Mouse (Mus musculus) MEL (cell line): ENCODE measurements at regions not wholly inside any gene's neighbourhood (a gene's known extent, or its start where the extent isn't known, plus 50 kb on each side); places are given as distances from the start of the nearest gene placed in this dataset.

Experiments
- CHD2 ChIP-seq: IDR thresholded peaks from 2 replicates; pipeline ENCODE4 v1.6.1; 2011; ENCODE audit warnings: low read length, improper control_type of control experiment
- CTCF ChIP-seq, 3 experiments: IDR thresholded peaks in 2 of 3; conservative IDR thresholded peaks in 1 of 3; 2 replicates each; pipeline ENCODE4 v1.5.1; 2011 to 2012; ENCODE audit warnings: low read length in 3 of 3, low read depth in 2 of 3, mild to moderate bottlenecking in 2 of 3, improper control_type of control experiment in 1 of 3, inconsistent platforms in 1 of 3, mixed read lengths in 1 of 3, moderate library complexity in 1 of 3; ENCODE audit not compliant: control insufficient read depth in 1 of 3, insufficient read depth in 1 of 3, poor library complexity in 1 of 3, severe bottlenecking in 1 of 3
- EP300 ChIP-seq, 2 experiments: IDR thresholded peaks; 2 replicates each; pipeline ENCODE4 v1.6.1; 2011; ENCODE audit warnings: improper control_type of control experiment in 2 of 2, low read length in 2 of 2, low read depth in 1 of 2, mild to moderate bottlenecking in 1 of 2
- GABPA ChIP-seq: IDR thresholded peaks from 2 replicates; pipeline ENCODE4 v1.6.1; 2012; ENCODE audit warnings: low read depth, mild to moderate bottlenecking, inconsistent platforms, low read length, improper control_type of control experiment, moderate library complexity
- MAX ChIP-seq: IDR thresholded peaks from 2 replicates; pipeline ENCODE4 v1.6.1; 2011; ENCODE audit warnings: low read length, improper control_type of control experiment
- POLR2A ChIP-seq, 2 experiments: IDR thresholded peaks; 2 replicates each; pipeline ENCODE4 v1.6.1; 2011 to 2012; ENCODE audit warnings: low read length in 2 of 2, mild to moderate bottlenecking in 2 of 2, control low read depth in 1 of 2, improper control_type of control experiment in 1 of 2, low read depth in 1 of 2, moderate library complexity in 1 of 2; ENCODE audit not compliant: control insufficient read depth in 1 of 2, insufficient read depth in 1 of 2, poor library complexity in 1 of 2
- RAD21 ChIP-seq: IDR thresholded peaks from 2 replicates; pipeline ENCODE4 v1.6.1; 2011; ENCODE audit warnings: mild to moderate bottlenecking, low read depth, low read length, improper control_type of control experiment
- SIN3A ChIP-seq: IDR thresholded peaks from 2 replicates; pipeline ENCODE4 v1.6.1; 2012; ENCODE audit warnings: low read length, improper control_type of control experiment, inconsistent platforms

DNA sequence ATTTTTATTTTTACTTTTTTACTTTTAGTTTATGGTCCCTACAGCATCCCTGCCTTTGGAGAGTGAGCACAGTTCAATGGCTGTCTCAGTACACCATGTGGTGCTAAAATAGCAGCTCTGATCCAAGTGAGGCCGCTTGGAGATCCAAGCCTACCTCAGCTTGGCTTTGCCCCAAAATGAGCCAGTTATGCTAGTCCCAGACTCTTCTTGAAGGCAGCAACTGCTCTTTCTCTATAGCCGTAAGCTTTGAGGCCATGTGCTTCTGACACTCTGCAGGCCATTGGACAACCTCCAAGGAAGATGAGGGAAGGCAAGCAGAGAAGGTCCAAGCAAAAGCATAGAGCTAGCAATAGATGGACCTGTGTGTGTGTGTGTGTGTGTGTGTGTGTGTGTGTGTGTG is 98.0 kb upstream of the Gm9747 start:
- TF ChIP-seq CTCF (IDR thresholded peaks at IDR 0.05 in 2 of 3, conservative IDR thresholded peaks at IDR 0.05 in 1 of 3; ENCODE audit: control insufficient read depth in 1 of 3, insufficient read depth in 1 of 3, low read depth in 2 of 3, low read length in 3 of 3, poor library complexity in 1 of 3, severe bottlenecking in 1 of 3) = no peak
- TF ChIP-seq GABPA = no peak
- no peak for TF ChIP-seq CHD2
- TF ChIP-seq EP300 (IDR thresholded peaks at IDR 0.05; ENCODE audit: low read depth in 1 of 2, low read length in 2 of 2) = no peak
- no peak for TF ChIP-seq POLR2A (IDR thresholded peaks at IDR 0.05; ENCODE audit: control insufficient read depth in 1 of 2, insufficient read depth in 1 of 2, low read depth in 1 of 2, low read length in 2 of 2, poor library complexity in 1 of 2)
- no peak for TF ChIP-seq MAX
- no peak for TF ChIP-seq RAD21
- no peak for TF ChIP-seq SIN3A
